Mouse (Mus musculus): Measurements from ENCODE around the gene Sys1. TPM values are rescaled to one million over a fixed set of nuclear protein-coding genes. Genes with fewer than 3 reads are reported as not detected.

Sys1 gene
- polyA plus RNA-seq, 1 experiment from 2014 or later: 63.3 TPM

DNA sequence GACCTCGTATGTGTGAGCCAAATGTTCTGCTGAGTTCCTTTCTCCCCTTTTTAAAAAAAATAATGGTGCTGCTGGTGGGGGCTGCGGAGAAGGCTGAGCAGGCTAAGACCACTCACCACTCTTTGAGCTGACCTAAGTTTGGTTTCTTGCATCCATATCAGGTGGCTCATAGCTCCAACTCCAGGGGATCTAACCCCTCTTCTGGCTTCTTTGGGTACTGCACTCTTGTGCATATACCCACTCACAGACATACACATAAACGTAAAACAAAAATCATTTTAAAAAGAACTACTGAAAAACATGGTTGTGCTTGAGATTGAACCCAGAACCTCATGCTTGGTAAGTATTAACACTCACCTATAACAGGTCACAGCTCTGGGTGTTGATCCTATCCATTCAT lies 48.2 kb downstream of the Sys1 start:
- H3K4me2 ChIP-seq (ENCODE audit: low read depth, low read length): no peak overlapping the region
- H3K9me3 ChIP-seq (ENCODE audit: control insufficient read depth, low read length): peaks cover 13% of the 10 kb centered on the region
- H3K4me3 ChIP-seq (ENCODE audit: low read depth, low read length): no peak overlapping the region
- ATAC-seq (ENCODE audit: low read depth) (no peak), DNase-seq (ENCODE audit: low spot score) (no peak)
- 94% methylated on average over 3 of the region's 3 CpGs for WGBS
- no peak overlapping the region for H3K9ac ChIP-seq (ENCODE audit: low read depth, low read length)
- H3K27ac ChIP-seq (replicated peaks; ENCODE audit: low read depth, low read length): no peak overlapping the region
- H3K27me3 ChIP-seq (replicated peaks; ENCODE audit: control insufficient read depth, insufficient read depth, low read length): no peaks in the 10 kb centered on the region
- no peaks in the 10 kb centered on the region for H3K4me1 ChIP-seq (ENCODE audit: control insufficient read depth, insufficient read depth, low read length)
- peaks cover 70% of the 10 kb centered on the region for H3K36me3 ChIP-seq (ENCODE audit: control insufficient read depth, insufficient read depth, low read length)

DNA sequence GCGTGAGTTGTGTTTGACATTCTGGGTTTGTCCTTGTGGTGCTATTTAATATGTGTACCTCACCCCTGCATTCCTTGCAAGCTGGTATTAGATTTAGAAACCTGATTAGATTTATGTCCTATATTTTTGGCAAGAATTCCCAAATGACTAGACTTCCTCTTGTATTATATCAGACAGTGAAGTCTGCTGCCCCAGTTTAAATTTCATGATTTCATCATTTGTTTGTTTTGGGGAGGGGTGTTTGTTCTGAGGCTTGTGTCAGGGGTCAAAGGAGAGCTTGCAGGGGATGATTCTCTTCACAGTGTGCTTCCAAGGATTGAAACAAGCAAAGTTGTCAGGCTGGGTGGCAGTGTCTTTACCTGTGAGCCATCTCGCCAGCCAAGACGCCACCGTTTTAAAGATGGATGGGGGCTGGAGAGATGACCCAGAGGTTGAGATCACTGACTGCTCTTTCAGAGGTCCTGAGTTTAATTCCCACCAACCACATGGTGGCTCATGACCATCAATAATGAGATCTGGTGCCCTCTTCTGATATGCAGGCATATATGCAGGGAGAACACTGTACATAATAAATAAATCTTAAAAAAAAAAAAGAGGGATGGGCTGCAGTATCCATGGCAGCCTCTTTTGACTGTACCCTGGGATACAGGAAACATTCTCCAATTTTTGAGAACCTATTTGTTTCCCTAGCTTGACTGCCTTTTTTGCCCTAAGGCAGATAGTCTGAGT lies 49.0 kb downstream of the Sys1 start:
- H3K9me3 ChIP-seq (ENCODE audit: control insufficient read depth, low read length): peaks cover 13% of the 10 kb centered on the region
- WGBS: 89% methylated on average over 4 of the region's 4 CpGs
- ATAC-seq (ENCODE audit: low read depth) (no peak), DNase-seq (ENCODE audit: low spot score) (no peak)
- H3K4me3 ChIP-seq (ENCODE audit: low read depth, low read length): no peak overlapping the region
- no peaks in the 10 kb centered on the region for H3K4me1 ChIP-seq (ENCODE audit: control insufficient read depth, insufficient read depth, low read length)
- no peak overlapping the region for H3K4me2 ChIP-seq (ENCODE audit: low read depth, low read length)
- H3K27ac ChIP-seq (replicated peaks; ENCODE audit: low read depth, low read length): no peak overlapping the region
- H3K9ac ChIP-seq (ENCODE audit: low read depth, low read length): no peak overlapping the region
- H3K27me3 ChIP-seq (replicated peaks; ENCODE audit: control insufficient read depth, insufficient read depth, low read length): no peaks in the 10 kb centered on the region
- peaks cover 61% of the 10 kb centered on the region for H3K36me3 ChIP-seq (ENCODE audit: control insufficient read depth, insufficient read depth, low read length)

DNA sequence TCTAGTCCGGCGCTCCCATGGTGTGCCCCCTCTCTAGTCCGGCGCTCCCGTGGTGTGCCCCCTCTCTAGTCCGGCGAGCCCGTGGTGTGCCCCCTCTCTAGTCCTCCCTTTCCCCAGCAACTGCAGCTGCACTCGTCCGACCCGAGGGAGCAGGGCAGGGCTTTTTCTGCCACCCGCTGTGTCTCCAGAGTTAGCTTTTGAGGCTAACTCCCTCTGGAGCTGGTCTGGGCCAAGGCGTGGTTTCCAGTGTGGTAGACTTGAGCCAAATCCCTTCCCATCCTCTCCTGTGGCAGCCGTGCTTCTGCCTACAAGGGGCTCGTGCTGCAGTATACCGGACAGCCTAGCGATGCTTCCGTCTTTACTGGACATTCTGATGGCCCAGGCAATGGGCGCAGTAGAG lies 51.0 kb downstream of the Sys1 start:
- Histone ChIP-seq H3K36me3 (ENCODE audit: control insufficient read depth, insufficient read depth, low read length) (peaks cover 42% of the 10 kb centered on the region), H3K9ac (ENCODE audit: low read depth, low read length) (no peak overlapping the region), H3K4me1 (ENCODE audit: control insufficient read depth, insufficient read depth, low read length) (no peaks in the 10 kb centered on the region), H3K4me3 (ENCODE audit: low read depth, low read length) (no peak overlapping the region), H3K4me2 (ENCODE audit: low read depth, low read length) (no peak overlapping the region), H3K27ac (replicated peaks; ENCODE audit: low read depth, low read length) (no peak overlapping the region), H3K27me3 (replicated peaks; ENCODE audit: control insufficient read depth, insufficient read depth, low read length) (no peaks in the 10 kb centered on the region), H3K9me3 (ENCODE audit: control insufficient read depth, low read length) (peaks cover 13% of the 10 kb centered on the region)
- ATAC-seq (ENCODE audit: low read depth) (no peak), DNase-seq (ENCODE audit: low spot score) (no peak)
- 83% methylated on average over 17 of the region's 19 CpGs for WGBS

DNA sequence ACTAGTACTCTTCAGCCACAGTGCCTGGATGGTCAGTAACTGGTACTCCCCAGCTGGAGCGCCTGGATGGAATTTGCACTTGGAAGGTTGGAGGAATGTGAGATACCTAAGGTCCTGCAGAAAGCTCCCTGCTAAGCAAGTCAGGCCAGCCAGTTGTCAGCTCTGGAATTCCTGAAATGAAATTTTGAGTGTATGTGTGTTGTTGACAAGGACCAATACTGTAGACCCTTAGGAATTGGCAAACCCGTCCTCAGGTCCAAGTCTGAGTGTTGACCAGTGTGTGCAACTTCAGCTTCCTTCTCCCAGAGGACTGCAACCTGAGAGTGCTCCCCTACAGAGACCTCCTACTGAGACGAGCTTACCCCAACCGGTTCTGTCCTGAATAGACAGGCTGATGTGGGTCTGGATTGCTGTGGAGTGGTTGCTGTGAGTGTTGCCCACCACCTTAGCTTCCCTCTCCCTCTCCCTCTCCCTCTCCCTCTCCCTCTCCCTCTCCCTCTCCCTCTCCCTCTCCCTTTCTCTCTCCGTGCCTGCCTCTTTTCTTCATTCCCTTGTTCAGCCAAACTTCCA lies 53.9 kb downstream of the Sys1 start:
- H3K36me3 ChIP-seq (ENCODE audit: control insufficient read depth, insufficient read depth, low read length): peaks cover 15% of the 10 kb centered on the region; the same call in 1 of the 2 replicates
- no peaks in the 10 kb centered on the region for H3K27me3 ChIP-seq (replicated peaks; ENCODE audit: control insufficient read depth, insufficient read depth, low read length)
- no peak overlapping the region for H3K27ac ChIP-seq (replicated peaks; ENCODE audit: low read depth, low read length)
- H3K4me1 ChIP-seq (ENCODE audit: control insufficient read depth, insufficient read depth, low read length): no peaks in the 10 kb centered on the region
- ATAC-seq (ENCODE audit: low read depth) (0 out of 2 replicates have a peak, but pooled peaks have one; percentile 60), DNase-seq (ENCODE audit: low spot score) (peak; percentile 23)
- 34% methylated on average over 5 of the region's 5 CpGs for WGBS
- H3K9me3 ChIP-seq (ENCODE audit: control insufficient read depth, low read length): no peaks in the 10 kb centered on the region
- H3K4me3 ChIP-seq (ENCODE audit: low read depth, low read length): no peak overlapping the region
- H3K9ac ChIP-seq (ENCODE audit: low read depth, low read length): no peak overlapping the region
- no peak overlapping the region for H3K4me2 ChIP-seq (ENCODE audit: low read depth, low read length)

DNA sequence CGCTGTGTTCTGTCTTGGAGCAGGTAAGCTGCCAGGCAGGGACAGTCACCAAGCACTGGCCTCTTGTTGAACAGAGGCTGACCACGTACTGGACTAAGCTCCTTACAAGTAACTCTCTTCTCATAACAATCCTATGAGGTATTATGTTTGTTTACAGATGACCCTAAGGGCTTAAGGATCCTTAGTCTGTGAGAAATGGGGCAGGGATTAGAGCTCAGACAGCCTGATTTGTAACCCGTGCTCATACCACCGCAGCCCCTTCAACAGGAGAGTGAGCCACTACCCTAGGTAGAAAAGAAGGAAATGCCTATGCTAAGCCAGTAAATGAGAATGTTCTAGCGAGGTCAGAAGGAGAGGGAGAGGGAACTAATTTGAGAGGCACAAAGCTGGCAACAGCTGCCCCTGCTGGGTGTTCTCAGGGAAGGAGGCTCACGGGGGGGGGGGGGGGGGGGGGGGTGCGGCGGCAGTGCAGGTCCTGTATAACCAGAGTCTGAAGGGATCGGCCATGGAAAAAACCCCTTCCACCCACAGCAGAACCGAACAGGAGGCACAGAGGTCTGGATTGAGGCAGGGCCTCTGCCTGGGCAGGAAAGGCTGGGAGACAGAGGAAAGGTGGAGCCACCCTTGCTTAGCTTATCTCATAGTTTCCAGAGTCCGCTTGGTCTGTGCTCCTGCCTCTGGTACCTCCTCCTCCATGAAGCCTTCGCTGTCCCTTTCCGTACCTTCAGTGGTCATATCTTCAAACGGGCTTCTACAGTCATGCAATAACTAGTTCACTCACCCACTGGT lies 55.6 kb downstream of the Sys1 start:
- peaks cover 4% of the 10 kb centered on the region; the same call in 1 of the 2 replicates for H3K36me3 ChIP-seq (ENCODE audit: control insufficient read depth, insufficient read depth, low read length)
- no peak for ATAC-seq (ENCODE audit: low read depth)
- peaks cover 6% of the 10 kb centered on the region; the same call in 1 of the 2 replicates for H3K9me3 ChIP-seq (ENCODE audit: control insufficient read depth, low read length)
- H3K27ac ChIP-seq (replicated peaks; ENCODE audit: low read depth, low read length): no peak overlapping the region
- DNase-seq (ENCODE audit: low spot score): no peak
- H3K4me3 ChIP-seq (ENCODE audit: low read depth, low read length): no peak overlapping the region
- H3K9ac ChIP-seq (ENCODE audit: low read depth, low read length): no peak overlapping the region
- no peaks in the 10 kb centered on the region for H3K4me1 ChIP-seq (ENCODE audit: control insufficient read depth, insufficient read depth, low read length)
- H3K4me2 ChIP-seq (ENCODE audit: low read depth, low read length): no peak overlapping the region
- no peaks in the 10 kb centered on the region for H3K27me3 ChIP-seq (replicated peaks; ENCODE audit: control insufficient read depth, insufficient read depth, low read length)
- 70% methylated on average over 10 of the region's 14 CpGs for WGBS

DNA sequence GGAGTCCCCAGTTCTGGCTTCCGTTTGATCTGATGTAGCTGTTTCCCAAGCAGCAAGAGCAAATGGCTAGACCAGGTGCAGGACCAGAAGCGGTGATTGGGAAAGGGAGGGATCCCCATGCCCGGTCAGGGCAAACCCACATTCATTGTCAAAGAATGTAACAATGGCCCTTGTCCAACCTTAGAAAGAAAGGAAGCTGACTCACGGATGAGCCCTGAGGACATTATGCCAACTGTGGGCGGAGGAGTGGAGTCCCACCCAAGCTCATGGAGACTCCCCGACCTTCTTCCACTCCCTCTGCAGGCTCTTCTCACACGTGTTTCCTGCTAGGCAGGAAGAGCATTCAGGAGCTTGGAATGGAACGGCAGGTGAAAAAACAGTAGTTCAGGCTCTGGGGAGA lies 56.6 kb downstream of the Sys1 start:
- ATAC-seq (ENCODE audit: low read depth) (no peak), DNase-seq (ENCODE audit: low spot score) (peak; percentile 54)
- H3K9ac ChIP-seq (ENCODE audit: low read depth, low read length): no peak overlapping the region
- no peak overlapping the region for H3K4me2 ChIP-seq (ENCODE audit: low read depth, low read length)
- peaks cover 6% of the 10 kb centered on the region; the same call in 1 of the 2 replicates for H3K9me3 ChIP-seq (ENCODE audit: control insufficient read depth, low read length)
- no peaks in the 10 kb centered on the region for H3K36me3 ChIP-seq (ENCODE audit: control insufficient read depth, insufficient read depth, low read length)
- no peaks in the 10 kb centered on the region for H3K27me3 ChIP-seq (replicated peaks; ENCODE audit: control insufficient read depth, insufficient read depth, low read length)
- H3K27ac ChIP-seq (replicated peaks; ENCODE audit: low read depth, low read length): no peak overlapping the region
- no peak overlapping the region for H3K4me3 ChIP-seq (ENCODE audit: low read depth, low read length)
- H3K4me1 ChIP-seq (ENCODE audit: control insufficient read depth, insufficient read depth, low read length): no peaks in the 10 kb centered on the region
- 65% methylated on average over 8 of the region's 8 CpGs for WGBS

DNA sequence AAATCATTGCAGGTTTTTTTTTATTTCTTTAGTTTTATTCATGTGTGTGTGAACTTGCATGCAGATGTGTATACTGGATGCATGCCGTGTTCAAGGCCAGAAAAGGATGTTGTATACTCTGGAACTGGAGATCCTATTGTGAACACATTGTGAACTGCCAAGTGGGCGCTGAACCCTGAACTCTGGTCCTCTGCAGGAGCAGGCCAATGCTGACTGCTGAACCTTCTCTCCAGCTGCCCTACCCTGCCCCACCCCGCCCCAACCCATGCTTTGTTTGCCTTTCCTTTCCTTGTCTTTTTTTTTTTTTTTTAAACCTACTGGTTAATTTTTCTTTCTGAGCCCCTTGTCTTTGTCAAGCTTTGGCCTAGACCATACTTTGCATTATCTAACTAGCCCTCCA lies 58.2 kb downstream of the Sys1 start:
- no peak overlapping the region for H3K9ac ChIP-seq (ENCODE audit: low read depth, low read length)
- H3K4me1 ChIP-seq (ENCODE audit: control insufficient read depth, insufficient read depth, low read length): peaks cover 5% of the 10 kb centered on the region; the same call in 1 of the 2 replicates
- no peaks in the 10 kb centered on the region for H3K27me3 ChIP-seq (replicated peaks; ENCODE audit: control insufficient read depth, insufficient read depth, low read length)
- ATAC-seq (ENCODE audit: low read depth) (no peak), DNase-seq (ENCODE audit: low spot score) (no peak)
- peaks cover 6% of the 10 kb centered on the region; the same call in 1 of the 2 replicates for H3K9me3 ChIP-seq (ENCODE audit: control insufficient read depth, low read length)
- no peak overlapping the region for H3K27ac ChIP-seq (replicated peaks; ENCODE audit: low read depth, low read length)
- H3K36me3 ChIP-seq (ENCODE audit: control insufficient read depth, insufficient read depth, low read length): no peaks in the 10 kb centered on the region
- 88% methylated on average over 3 of the region's 3 CpGs for WGBS
- no peak overlapping the region for H3K4me3 ChIP-seq (ENCODE audit: low read depth, low read length)
- no peak overlapping the region for H3K4me2 ChIP-seq (ENCODE audit: low read depth, low read length)

DNA sequence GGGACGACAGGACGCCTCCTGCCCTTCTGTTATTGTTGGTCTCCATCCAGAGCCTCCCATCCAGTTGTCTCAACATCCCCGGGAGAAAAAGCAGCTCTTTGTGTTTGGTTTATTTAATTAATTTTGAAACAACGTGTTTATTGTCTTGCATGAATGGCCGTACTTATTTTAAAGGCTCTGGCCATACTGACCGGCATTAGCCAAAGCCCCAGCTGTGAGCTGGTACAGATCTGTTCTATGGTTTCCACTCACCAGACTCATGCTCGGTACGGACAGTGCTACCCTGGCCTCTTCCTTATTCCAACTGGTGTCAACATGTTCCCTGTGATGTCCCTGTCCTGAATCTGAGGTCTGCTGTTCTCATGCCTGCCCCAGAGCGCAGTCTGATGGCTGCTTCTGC lies 59.1 kb downstream of the Sys1 start:
- Histone ChIP-seq H3K27ac (replicated peaks; ENCODE audit: low read depth, low read length) (peak overlapping the region; percentile 21; the same call in 1 of the 2 replicates), H3K9ac (ENCODE audit: low read depth, low read length) (no peak overlapping the region), H3K27me3 (replicated peaks; ENCODE audit: control insufficient read depth, insufficient read depth, low read length) (no peaks in the 10 kb centered on the region), H3K9me3 (ENCODE audit: control insufficient read depth, low read length) (peaks cover 6% of the 10 kb centered on the region; the same call in 1 of the 2 replicates), H3K36me3 (ENCODE audit: control insufficient read depth, insufficient read depth, low read length) (no peaks in the 10 kb centered on the region), H3K4me2 (ENCODE audit: low read depth, low read length) (no peak overlapping the region; the same call in 1 of the 2 replicates), H3K4me3 (ENCODE audit: low read depth, low read length) (no peak overlapping the region), H3K4me1 (ENCODE audit: control insufficient read depth, insufficient read depth, low read length) (peaks cover 6% of the 10 kb centered on the region; the same call in 1 of the 2 replicates)
- ATAC-seq (ENCODE audit: low read depth) (no peak), DNase-seq (ENCODE audit: low spot score) (no peak)
- WGBS: 70% methylated on average over 9 of the region's 9 CpGs

Data from embryonic facial prominence, embryonic 14.5 days (tissue).